Mouse (Mus musculus) stomach, embryonic 15.5 days (tissue): Measurements from ENCODE around the gene Stxbp4. TPM values are rescaled to one million over a fixed set of nuclear protein-coding genes. Genes with fewer than 3 reads are reported as not detected.

Experiments
- ATAC-seq: fragments of 200-750 bp; cut with Nextera tagmentation; 2 replicates; pipeline ENCODE4 v1.8.0; 2017; ENCODE audit warnings: low read depth, moderate number of reproducible peaks, moderate TSS enrichment; ENCODE audit not compliant: insufficient read depth, low FRiP score
- H3K27ac ChIP-seq: fragments of 300-500 bp; sonication (generic); 2 replicates; pipeline ENCODE4 v1.5.1; 2015; ENCODE audit warnings: mild to moderate bottlenecking, inconsistent platforms
- H3K27me3 ChIP-seq: fragments of 300-500 bp; sonication (generic); replicated peaks from 2 replicates; pipeline ENCODE4 v1.6.1; 2015; ENCODE audit warnings: inconsistent platforms
- H3K36me3 ChIP-seq: fragments of 300-500 bp; sonication (generic); 2 replicates; pipeline ENCODE4 v1.6.1; 2015; ENCODE audit warnings: inconsistent platforms
- H3K4me1 ChIP-seq: fragments of 300-500 bp; sonication (generic); 2 replicates; pipeline ENCODE4 v1.6.1; 2015; ENCODE audit warnings: inconsistent platforms
- H3K4me2 ChIP-seq: fragments of 300-500 bp; sonication (generic); 2 replicates; pipeline ENCODE4 v1.6.1; 2015; ENCODE audit warnings: mild to moderate bottlenecking, inconsistent platforms
- H3K4me3 ChIP-seq: fragments of 300-500 bp; sonication (generic); replicated peaks from 2 replicates; pipeline ENCODE4 v1.5.1; 2015; ENCODE audit warnings: inconsistent platforms
- H3K9ac ChIP-seq: fragments of 300-500 bp; sonication (generic); 2 replicates; pipeline ENCODE4 v1.6.1; 2015; ENCODE audit warnings: inconsistent platforms
- H3K9me3 ChIP-seq: fragments of 300-500 bp; sonication (generic); 2 replicates; pipeline ENCODE4 v1.6.1; 2016; ENCODE audit warnings: inconsistent platforms
- WGBS: fragments of 180-500 bp; shearing (Covaris S2); methylation state at CpG from one replicate; pipeline ENCODE4 v1.1.7; 2015; 5-methylcytosine and 5-hydroxymethylcytosine counted together
- polyA plus RNA-seq: library from polyadenylated mRNA; unstranded; fragments of >200 nt; fragmentation: Nextera tagmentation; extraction: Ambion mirVana; gene quantifications from 2 replicates; pipeline ENCODE4 v1.2.1, GENCODE M21; 2015

The Stxbp4 gene
- polyA plus RNA-seq, 1 experiment from 2014 or later, result 15.4 TPM

DNA sequence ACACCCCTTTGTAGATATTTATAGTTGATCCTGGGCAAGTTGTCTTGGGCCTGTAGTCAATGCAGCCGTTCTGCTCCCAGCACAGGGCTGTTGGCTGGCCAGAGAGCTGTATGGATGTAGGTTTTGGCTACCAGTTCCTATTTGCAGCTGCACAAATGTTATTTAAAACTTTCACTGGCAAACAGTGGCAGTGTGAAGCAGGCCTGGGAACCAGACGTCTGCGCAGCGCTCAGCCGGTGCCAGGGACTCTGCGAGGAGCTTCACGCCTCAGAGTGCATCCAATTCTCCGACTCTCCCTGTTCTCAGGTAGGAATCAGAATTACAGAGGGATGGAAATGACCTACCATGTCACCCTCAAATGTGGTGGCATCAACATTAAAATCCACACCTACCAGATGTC, 150.2 kb downstream of the Stxbp4 start:
- Histone ChIP-seq H3K27me3 (no peaks in the 10 kb centered on the region), H3K9ac (no peak overlapping the region), H3K4me3 (no peak overlapping the region), H3K9me3 (no peaks in the 10 kb centered on the region), H3K27ac (no peak overlapping the region), H3K4me1 (no peaks in the 10 kb centered on the region), H3K36me3 (no peaks in the 10 kb centered on the region), H3K4me2 (no peak overlapping the region)
- no peak for ATAC-seq
- 93% methylated on average over 8 of the region's 8 CpGs for WGBS

DNA sequence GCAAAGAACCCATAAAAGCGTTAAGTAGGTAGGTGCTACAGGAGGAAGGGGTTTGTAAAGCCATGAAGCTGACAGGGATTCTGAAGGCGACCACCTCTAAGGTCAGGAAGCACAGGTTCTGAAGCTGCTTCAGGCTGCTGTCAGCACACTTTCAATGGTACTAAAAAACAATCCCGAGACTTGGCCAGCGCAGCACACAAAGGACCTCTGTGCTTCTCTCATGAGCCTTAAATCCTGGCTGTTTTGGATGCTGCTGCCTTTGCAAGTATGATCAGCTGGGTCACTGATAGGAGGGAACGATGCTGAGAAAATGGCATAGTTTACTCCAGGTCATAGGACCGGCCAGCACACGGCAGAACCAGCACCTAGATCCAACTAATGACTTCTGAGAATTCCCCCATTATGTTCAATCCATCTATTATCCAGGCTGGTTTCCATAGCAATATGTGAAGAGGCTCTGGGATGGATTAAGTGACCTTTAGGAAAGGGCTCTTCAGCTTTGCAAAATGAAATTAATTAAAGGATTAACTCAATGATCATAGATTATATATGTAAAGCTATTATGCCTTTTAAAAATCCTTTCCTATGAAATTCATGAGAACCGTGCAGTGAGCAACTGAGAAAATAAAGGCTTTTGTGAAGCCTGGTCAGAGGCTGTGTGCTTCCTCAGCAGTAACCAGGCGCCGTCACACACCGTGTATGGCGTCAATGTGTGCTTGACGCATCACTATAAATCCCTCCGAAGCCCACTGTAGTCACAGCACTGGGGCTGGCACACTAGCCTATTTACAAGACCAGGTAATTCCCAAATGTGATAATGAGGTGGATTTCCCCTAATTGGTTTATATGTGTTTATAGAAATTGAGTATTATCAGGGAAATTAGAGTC, 152.9 kb downstream of the Stxbp4 start:
- Histone ChIP-seq H3K27ac (no peak overlapping the region), H3K4me2 (no peak overlapping the region), H3K36me3 (no peaks in the 10 kb centered on the region), H3K27me3 (no peaks in the 10 kb centered on the region), H3K9ac (no peak overlapping the region), H3K4me3 (no peak overlapping the region), H3K9me3 (no peaks in the 10 kb centered on the region), H3K4me1 (no peaks in the 10 kb centered on the region)
- ATAC-seq, result no peak
- 86% methylated on average over 14 of the region's 14 CpGs for WGBS

DNA sequence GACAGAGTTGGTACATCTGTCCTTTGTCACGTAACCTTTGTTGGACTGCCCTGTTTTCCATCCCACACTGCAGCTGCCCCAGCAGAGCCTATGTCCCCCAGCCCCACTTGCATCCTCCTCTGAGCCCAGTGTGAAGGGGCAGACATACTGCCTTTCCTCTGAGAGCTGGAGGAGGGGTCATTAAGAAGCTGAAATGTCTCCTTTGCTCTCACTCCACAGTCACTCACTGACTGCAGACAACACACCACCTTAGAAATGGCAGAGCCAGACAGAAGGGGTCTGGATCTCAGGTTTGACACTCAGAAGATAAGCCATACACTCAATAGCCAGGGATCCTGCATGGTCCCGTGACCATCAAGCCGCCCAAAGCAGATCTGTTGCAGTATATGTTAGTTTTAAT, 154.1 kb downstream of the Stxbp4 start:
- no peak overlapping the region for H3K4me3 ChIP-seq
- H3K4me1 ChIP-seq, result no peaks in the 10 kb centered on the region
- H3K9me3 ChIP-seq, result no peaks in the 10 kb centered on the region
- no peak overlapping the region for H3K27ac ChIP-seq
- H3K4me2 ChIP-seq, result no peak overlapping the region
- WGBS, result 88% methylated on average over 3 of the region's 3 CpGs
- no peaks in the 10 kb centered on the region for H3K27me3 ChIP-seq
- no peak overlapping the region for H3K9ac ChIP-seq
- peaks cover 5% of the 10 kb centered on the region; the same call in 1 of the 2 replicates for H3K36me3 ChIP-seq
- no peak for ATAC-seq

DNA sequence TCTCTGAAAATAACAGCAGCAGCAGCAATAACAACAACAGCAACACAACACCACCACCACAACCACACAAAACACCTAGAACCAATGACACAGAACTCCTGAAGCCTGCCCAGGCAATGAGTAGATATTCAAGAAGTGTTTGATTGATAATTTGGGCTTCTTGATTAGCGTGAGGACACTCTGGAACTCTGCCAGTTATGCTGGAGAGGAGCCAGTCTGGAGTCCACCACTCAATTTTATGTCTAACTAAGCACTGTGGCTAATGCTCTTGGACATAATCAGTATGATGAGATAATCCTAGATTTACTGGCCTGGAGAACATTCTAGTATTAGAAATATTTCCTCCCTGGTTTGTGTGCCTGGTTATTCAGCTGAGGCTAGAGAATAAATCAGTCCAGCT, 156.1 kb downstream of the Stxbp4 start:
- H3K4me2 ChIP-seq, result no peak overlapping the region
- no peaks in the 10 kb centered on the region for H3K27me3 ChIP-seq
- no peak overlapping the region for H3K9ac ChIP-seq
- H3K27ac ChIP-seq, result no peak overlapping the region
- H3K36me3 ChIP-seq, result peaks cover 5% of the 10 kb centered on the region; the same call in 1 of the 2 replicates
- H3K9me3 ChIP-seq, result no peaks in the 10 kb centered on the region
- ATAC-seq, result no peak
- H3K4me1 ChIP-seq, result no peaks in the 10 kb centered on the region
- 30% methylated on average over 1 of the region's 1 CpGs for WGBS
- no peak overlapping the region for H3K4me3 ChIP-seq

DNA sequence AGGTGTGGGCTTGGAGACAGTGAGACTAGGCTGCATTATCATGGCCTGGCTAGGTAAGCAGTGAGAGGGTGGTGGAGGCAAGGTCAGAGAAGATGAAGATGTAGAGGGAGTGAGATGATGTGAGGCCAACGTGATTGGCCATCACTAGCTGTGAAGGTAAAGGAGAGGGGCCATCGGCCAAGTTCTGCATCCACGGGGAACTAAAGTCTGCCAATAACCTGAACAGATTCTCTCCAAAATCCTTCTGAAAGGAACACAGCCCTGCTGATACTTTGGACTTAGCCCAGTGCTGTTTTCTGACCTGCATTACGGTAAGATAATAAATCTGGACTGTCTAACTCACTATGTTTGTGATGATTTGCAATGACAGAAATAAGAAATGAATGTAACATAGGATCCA, 167.6 kb downstream of the Stxbp4 start:
- Histone ChIP-seq H3K4me3 (no peak overlapping the region), H3K4me2 (no peak overlapping the region), H3K9me3 (no peaks in the 10 kb centered on the region), H3K27ac (no peak overlapping the region), H3K36me3 (no peaks in the 10 kb centered on the region), H3K4me1 (no peaks in the 10 kb centered on the region), H3K27me3 (no peaks in the 10 kb centered on the region), H3K9ac (no peak overlapping the region)
- no peak for ATAC-seq
- 86% methylated on average over 4 of the region's 4 CpGs for WGBS

DNA sequence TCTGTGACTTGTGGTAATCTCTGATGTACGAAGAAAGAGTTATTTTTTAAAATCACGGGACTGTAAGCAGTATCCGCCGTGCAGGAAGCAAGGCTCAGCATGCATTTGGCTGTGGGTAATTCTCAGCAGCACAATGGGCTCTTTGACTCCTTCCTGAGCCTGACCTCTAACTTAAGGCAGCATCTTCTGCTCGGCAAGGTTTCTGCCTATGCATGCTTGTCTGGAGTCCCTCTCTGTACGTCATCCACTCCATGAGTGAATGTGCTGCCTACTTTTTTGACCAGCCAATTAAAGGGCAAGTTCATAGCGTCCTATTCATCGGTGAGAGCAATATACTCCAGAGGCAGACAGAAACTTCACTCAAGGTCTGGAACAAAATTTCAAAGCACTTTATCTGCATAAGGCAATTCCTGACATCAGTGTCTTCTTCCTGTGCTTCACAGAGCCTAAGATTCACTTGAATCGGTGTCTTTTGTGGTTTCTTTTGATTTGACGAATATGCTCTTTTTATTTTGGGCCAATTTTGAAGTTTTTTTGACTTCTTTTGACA, 173.8 kb downstream of the Stxbp4 start:
- H3K27me3 ChIP-seq, result no peaks in the 10 kb centered on the region
- H3K4me1 ChIP-seq, result no peaks in the 10 kb centered on the region
- H3K4me3 ChIP-seq, result no peak overlapping the region
- WGBS, result 67% methylated on average over 10 of the region's 10 CpGs
- H3K4me2 ChIP-seq, result no peak overlapping the region
- no peak overlapping the region for H3K9ac ChIP-seq
- no peak overlapping the region for H3K27ac ChIP-seq
- no peaks in the 10 kb centered on the region for H3K36me3 ChIP-seq
- no peaks in the 10 kb centered on the region for H3K9me3 ChIP-seq
- no peak for ATAC-seq

DNA sequence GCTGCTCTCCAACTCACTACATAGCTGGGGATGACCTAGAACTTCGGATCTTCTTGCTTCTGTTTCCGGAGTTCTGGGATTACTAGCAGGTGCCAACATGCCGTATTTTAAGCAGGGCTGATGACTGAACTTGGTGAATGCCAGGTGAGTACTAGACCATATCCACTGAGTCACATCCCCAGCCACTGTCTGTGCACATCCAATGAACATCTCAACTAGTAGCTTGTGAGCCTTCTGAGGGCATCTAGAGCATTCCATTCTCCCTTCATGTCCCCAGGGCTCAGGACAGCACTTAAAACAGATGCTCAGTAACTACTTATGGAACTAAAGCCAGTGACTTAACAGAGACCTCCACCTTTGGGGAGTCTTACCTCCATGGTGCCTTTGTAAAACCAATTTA, 177.4 kb downstream of the Stxbp4 start:
- WGBS, result 83% methylated on average over 3 of the region's 3 CpGs
- H3K36me3 ChIP-seq, result no peaks in the 10 kb centered on the region
- no peak overlapping the region for H3K4me3 ChIP-seq
- no peak overlapping the region for H3K27ac ChIP-seq
- no peak overlapping the region for H3K9ac ChIP-seq
- no peak for ATAC-seq
- no peaks in the 10 kb centered on the region for H3K4me1 ChIP-seq
- H3K27me3 ChIP-seq, result no peaks in the 10 kb centered on the region
- no peaks in the 10 kb centered on the region for H3K9me3 ChIP-seq
- H3K4me2 ChIP-seq, result no peak overlapping the region

DNA sequence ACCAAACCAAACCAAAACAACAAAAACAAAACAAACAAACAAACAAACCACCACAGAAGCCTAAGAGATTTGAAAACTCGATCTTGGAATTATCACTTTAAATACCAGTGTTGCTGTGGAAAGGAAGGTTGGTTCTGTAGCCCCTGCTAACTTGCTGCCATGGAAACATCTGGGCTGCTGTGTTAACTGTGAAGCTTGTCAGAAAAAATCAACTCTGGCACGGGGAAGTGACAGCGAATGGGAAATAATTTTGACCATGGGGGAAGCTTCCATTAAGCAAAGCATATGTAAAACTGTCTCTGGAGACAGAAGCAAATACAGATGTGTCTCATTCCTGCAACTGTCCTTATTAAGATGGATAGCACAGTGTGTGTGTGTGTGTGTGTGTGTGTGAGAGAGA, 185.8 kb downstream of the Stxbp4 start:
- no peak overlapping the region for H3K9ac ChIP-seq
- H3K4me2 ChIP-seq, result no peak overlapping the region
- H3K4me3 ChIP-seq, result no peak overlapping the region
- WGBS, result 45% methylated on average over 3 of the region's 3 CpGs
- H3K27me3 ChIP-seq, result no peaks in the 10 kb centered on the region
- no peaks in the 10 kb centered on the region for H3K36me3 ChIP-seq
- no peaks in the 10 kb centered on the region for H3K4me1 ChIP-seq
- no peak overlapping the region for H3K27ac ChIP-seq
- no peaks in the 10 kb centered on the region for H3K9me3 ChIP-seq
- ATAC-seq, result no peak

DNA sequence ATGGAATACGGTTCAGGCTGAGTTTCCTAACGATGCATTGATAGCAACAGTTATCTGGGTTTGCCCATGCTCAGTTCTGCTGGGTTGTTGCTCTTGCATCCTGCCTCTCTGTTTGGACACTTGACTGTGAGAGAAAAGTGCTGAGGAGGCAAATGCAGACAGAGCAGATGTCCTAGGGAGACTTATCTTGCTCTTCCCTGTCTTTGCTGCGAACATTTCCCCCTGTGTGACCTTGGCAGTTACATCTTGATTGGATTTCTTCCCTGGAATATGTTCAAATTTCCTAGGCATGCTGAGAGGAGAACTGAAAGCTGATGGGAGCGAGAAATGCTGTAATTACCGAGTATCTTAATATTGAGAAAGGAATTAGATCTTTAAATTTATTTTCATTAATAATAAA, 186.4 kb downstream of the Stxbp4 start:
- WGBS, result 74% methylated on average over 5 of the region's 5 CpGs
- H3K27me3 ChIP-seq, result no peaks in the 10 kb centered on the region
- H3K9ac ChIP-seq, result no peak overlapping the region
- H3K4me3 ChIP-seq, result no peak overlapping the region
- no peaks in the 10 kb centered on the region for H3K9me3 ChIP-seq
- ATAC-seq, result no peak
- H3K36me3 ChIP-seq, result no peaks in the 10 kb centered on the region
- no peaks in the 10 kb centered on the region for H3K4me1 ChIP-seq
- H3K27ac ChIP-seq, result no peak overlapping the region
- no peak overlapping the region for H3K4me2 ChIP-seq

DNA sequence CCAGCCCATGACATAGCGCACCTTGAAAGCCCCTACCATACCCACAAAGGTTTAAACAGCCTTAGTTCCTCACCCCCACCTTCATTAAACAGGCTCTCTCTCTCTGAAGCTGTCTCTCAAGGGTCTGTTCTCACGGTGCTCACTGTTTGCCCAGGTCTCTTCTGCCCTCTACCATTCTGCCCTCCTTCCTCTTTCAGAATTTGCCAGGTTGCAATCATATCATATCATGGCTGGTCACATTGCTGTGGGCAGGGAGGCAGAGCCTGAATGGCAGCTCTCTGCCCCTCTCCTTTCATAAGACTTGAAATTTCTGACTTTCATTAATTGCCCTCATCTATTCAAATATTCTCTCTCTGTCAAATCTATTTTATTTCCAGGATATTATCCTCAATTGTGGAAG, 195.4 kb downstream of the Stxbp4 start:
- H3K27me3 ChIP-seq, result no peaks in the 10 kb centered on the region
- no peaks in the 10 kb centered on the region for H3K36me3 ChIP-seq
- no peak for ATAC-seq
- 70% methylated on average over 2 of the region's 2 CpGs for WGBS
- H3K27ac ChIP-seq, result no peak overlapping the region
- H3K4me1 ChIP-seq, result no peaks in the 10 kb centered on the region
- H3K4me2 ChIP-seq, result no peak overlapping the region
- no peak overlapping the region for H3K9ac ChIP-seq
- H3K9me3 ChIP-seq, result no peaks in the 10 kb centered on the region
- H3K4me3 ChIP-seq, result no peak overlapping the region

DNA sequence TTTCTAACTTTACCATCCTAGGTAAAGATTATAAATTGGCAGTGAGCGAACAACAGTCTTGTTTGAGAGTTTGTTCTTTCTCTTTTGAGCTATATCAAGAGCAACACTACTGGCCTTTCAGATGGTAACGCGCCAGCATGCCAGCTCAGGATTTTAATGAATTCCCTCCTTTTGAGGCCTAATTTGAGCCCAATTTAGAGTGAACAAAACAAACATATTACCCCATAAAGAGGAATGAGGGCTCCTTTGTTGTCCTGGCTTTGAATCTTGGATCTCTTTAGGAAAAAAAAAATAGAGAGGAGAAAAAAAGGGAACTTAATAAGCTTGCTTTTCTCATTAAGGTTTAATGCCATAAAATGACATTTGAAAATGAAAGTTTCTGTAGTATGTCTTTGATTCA, 197.0 kb downstream of the Stxbp4 start:
- Histone ChIP-seq H3K9me3 (no peaks in the 10 kb centered on the region), H3K4me3 (no peak overlapping the region), H3K9ac (no peak overlapping the region), H3K4me2 (no peak overlapping the region), H3K36me3 (no peaks in the 10 kb centered on the region), H3K27me3 (no peaks in the 10 kb centered on the region), H3K27ac (no peak overlapping the region), H3K4me1 (no peaks in the 10 kb centered on the region)
- 83% methylated on average over 3 of the region's 3 CpGs for WGBS
- ATAC-seq, result no peak

DNA sequence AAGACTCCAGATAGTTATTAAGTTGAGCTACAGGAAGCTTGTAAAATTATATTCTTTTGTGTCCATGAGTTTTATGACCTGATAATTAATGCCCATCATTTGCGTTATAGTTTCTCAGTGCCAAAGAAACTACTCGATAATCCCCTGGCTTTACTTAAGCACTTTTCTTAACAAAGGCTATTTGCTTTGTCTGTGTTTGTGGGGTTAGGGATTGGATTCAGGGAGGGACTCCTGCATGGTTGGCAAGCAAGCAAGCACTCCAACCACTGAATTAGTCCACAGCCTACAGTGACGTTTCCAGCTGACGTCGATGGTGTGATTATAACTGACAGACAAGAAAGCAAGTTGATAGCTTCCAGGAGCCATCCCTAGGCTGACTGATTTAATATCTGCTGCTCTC, 199.1 kb downstream of the Stxbp4 start:
- Histone ChIP-seq H3K9ac (no peak overlapping the region), H3K4me3 (no peak overlapping the region), H3K27ac (no peak overlapping the region), H3K9me3 (no peaks in the 10 kb centered on the region), H3K4me2 (no peak overlapping the region), H3K27me3 (no peaks in the 10 kb centered on the region), H3K4me1 (no peaks in the 10 kb centered on the region), H3K36me3 (no peaks in the 10 kb centered on the region)
- no peak for ATAC-seq
- WGBS, result 62% methylated on average over 5 of the region's 5 CpGs
